Mouse (Mus musculus) liver, embryonic 11.5 days (tissue): Measurements from ENCODE around the gene Cuedc1. TPM values are rescaled to one million over a fixed set of nuclear protein-coding genes. Genes with fewer than 3 reads are reported as not detected.

Source experiments
- ATAC-seq: fragments of 200-750 bp; cut with Nextera tagmentation; replicated peaks from 2 replicates; pipeline ENCODE4 v1.8.0; 2017; ENCODE audit warnings: moderate number of reproducible peaks, mild to moderate bottlenecking, moderate TSS enrichment, moderate library complexity; ENCODE audit not compliant: low FRiP score
- DNase-seq: peaks from one replicate; pipeline ENCODE4 v3.0.0-alpha.2; 2017; ENCODE audit warnings: low spot score
- H3K27ac ChIP-seq: fragments of 300-500 bp; sonication (generic); 2 replicates; pipeline ENCODE4 v1.5.1; 2014; ENCODE audit warnings: mild to moderate bottlenecking, low read depth, low read length, control low read depth
- H3K27me3 ChIP-seq: fragments of 300-500 bp; sonication (generic); replicated peaks from 2 replicates; pipeline ENCODE4 v1.6.1; 2014; ENCODE audit warnings: low read length, mixed read lengths; ENCODE audit not compliant: control insufficient read depth, insufficient read depth
- H3K36me3 ChIP-seq: fragments of 300-500 bp; sonication (generic); 2 replicates; pipeline ENCODE4 v1.6.1; 2014; ENCODE audit warnings: mild to moderate bottlenecking, low read length, moderate library complexity, mixed read lengths; ENCODE audit not compliant: control insufficient read depth, insufficient read depth
- H3K4me1 ChIP-seq: fragments of 300-500 bp; sonication (generic); replicated peaks from 2 replicates; pipeline ENCODE4 v1.6.1; 2014; ENCODE audit warnings: low read length, mixed read lengths; ENCODE audit not compliant: control insufficient read depth, insufficient read depth
- H3K4me2 ChIP-seq: fragments of 300-500 bp; sonication (generic); 2 replicates; pipeline ENCODE4 v1.6.1; 2014; ENCODE audit warnings: mild to moderate bottlenecking, control low read depth, moderate library complexity
- H3K4me3 ChIP-seq: fragments of 300-500 bp; sonication (generic); 2 replicates; pipeline ENCODE4 v1.5.1; 2014; ENCODE audit warnings: low read depth, low read length, control low read depth
- H3K9ac ChIP-seq: fragments of 300-500 bp; sonication (generic); 2 replicates; pipeline ENCODE4 v1.6.1; 2014; ENCODE audit warnings: low read depth, low read length, control low read depth
- H3K9me3 ChIP-seq: fragments of 300-500 bp; sonication (generic); 2 replicates; pipeline ENCODE4 v1.6.1; 2016; ENCODE audit warnings: low read length, inconsistent platforms, mixed read lengths; ENCODE audit not compliant: control insufficient read depth
- WGBS: fragments of 180-500 bp; shearing (Covaris S2); extraction: QIAGEN DNeasy Blood & Tissue Kit; methylation state at CpG from one replicate; pipeline ENCODE4 v1.1.7; 2014; 5-methylcytosine and 5-hydroxymethylcytosine counted together
- polyA plus RNA-seq: library from polyadenylated mRNA; unstranded; fragments of >200 nt; fragmentation: Nextera tagmentation; extraction: Ambion mirVana; gene quantifications from 2 replicates; pipeline ENCODE4 v1.2.1, GENCODE M21; 2014

Cuedc1 gene
- polyA plus RNA-seq, 1 experiment from 2014 or later, result 6.9 TPM

DNA sequence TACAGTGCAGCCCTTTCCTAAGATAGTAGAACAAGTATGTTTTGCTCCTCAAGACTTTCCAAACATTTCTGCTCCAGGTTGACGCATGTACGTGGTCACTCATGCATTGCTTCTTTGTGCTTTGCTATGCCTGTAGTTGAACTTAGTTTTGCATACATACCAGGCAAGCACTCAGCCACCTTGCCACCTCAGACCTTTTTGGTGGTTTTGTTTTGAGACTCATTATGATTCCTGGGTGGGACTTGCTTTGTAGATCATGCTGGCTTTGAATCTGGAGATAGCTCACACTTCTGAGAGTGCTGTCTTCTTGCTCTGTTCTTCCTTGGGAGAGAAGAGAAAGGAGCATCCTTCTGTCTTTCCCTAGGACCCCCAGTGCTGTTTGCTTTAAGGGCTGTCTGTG lies 109.8 kb downstream of the Cuedc1 start:
- H3K36me3 ChIP-seq, result peaks cover 16% of the 10 kb centered on the region; the same call in 1 of the 2 replicates

DNA sequence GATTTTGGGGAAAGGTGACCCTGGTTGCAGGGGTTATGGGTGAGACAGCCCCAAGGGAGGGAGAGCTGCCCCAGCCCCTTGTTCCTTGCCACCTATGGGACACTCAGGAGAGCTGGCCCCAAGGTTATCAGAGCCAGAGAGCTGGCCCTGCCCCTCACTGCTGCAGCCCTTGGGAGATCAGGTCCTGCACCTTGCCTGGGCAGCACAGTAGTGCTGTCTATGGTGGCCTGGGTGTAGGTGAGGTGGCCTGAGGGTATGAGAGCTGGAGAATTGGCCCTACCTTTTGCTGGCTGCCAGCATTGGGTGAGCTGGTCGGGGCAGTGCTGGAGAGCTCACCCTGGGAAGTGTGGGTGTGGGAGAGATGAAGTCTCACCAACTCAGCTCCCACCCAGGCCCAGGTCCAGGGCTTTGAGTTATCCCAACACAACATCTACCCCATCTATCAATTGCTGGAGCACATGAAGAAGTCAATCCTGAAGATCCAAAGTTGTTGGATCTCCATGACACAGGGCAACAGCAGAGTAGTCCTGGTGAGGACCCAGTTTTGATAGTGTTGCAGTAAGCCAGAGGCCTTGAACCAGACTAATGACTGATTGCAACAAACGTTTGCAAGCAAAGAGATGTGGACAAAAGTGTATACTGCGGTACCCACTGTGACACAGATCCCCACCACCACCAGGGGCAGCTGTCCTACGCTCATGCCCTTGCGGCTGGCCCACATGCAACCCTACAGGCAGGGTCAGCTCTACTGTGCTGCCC lies 114.1 kb downstream of the Cuedc1 start:
- H3K9ac ChIP-seq, result no peak overlapping the region
- 0 out of 2 replicates have a peak, but pooled peaks cover 2% of the 10 kb centered on the region for H3K27me3 ChIP-seq
- H3K36me3 ChIP-seq, result peaks cover 15% of the 10 kb centered on the region; the same call in 1 of the 2 replicates
- 81% methylated on average over 5 of the region's 5 CpGs for WGBS
- no peak overlapping the region for H3K4me3 ChIP-seq
- H3K4me1 ChIP-seq, result 0 out of 2 replicates have a peak, but pooled peaks cover 3% of the 10 kb centered on the region
- ATAC-seq (no peak; the same call in 1 of the 2 replicates), DNase-seq (no peak)
- H3K9me3 ChIP-seq, result no peaks in the 10 kb centered on the region
- no peak overlapping the region for H3K4me2 ChIP-seq
- no peak overlapping the region for H3K27ac ChIP-seq

More for the DNA sequence above, 109.8 kb downstream of the Cuedc1 start:
- Histone ChIP-seq H3K9ac (no peak overlapping the region), H3K27me3 (no peaks in the 10 kb centered on the region), H3K27ac (no peak overlapping the region), H3K9me3 (no peaks in the 10 kb centered on the region), H3K4me1 (peaks cover 10% of the 10 kb centered on the region; the same call in 1 of the 2 replicates), H3K4me3 (no peak overlapping the region), H3K4me2 (no peak overlapping the region)
- WGBS, result 92% methylated on average over 2 of the region's 2 CpGs
- no peak for ATAC-seq
- DNase-seq, result no peak

DNA sequence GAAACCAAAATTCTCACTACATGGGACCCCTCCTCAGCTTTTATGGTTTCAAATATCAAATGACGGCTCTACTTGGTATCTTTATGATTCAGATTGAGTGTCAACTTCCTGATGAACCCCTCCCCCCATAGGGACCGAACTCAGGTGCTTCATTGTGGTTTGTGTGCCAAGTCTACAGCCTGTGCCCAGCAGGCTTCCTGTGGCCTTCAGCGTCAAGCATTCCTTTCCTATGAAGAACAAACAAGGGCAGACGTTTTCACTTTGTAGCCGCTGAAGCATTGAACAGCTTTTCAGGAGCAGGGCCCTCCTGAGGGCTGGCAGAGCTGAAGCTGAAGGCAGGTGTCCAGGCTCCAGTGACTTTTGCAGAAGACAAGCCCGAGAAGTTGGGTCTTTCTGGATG lies 115.9 kb downstream of the Cuedc1 start:
- Histone ChIP-seq H3K9me3 (no peaks in the 10 kb centered on the region), H3K27ac (no peak overlapping the region), H3K36me3 (peaks cover 13% of the 10 kb centered on the region; the same call in 1 of the 2 replicates), H3K4me1 (no peaks in the 10 kb centered on the region), H3K27me3 (0 out of 2 replicates have a peak, but pooled peaks cover 2% of the 10 kb centered on the region), H3K4me3 (no peak overlapping the region), H3K4me2 (no peak overlapping the region), H3K9ac (no peak overlapping the region)
- ATAC-seq (no peak), DNase-seq (no peak)
- WGBS, result 53% methylated on average over 6 of the region's 6 CpGs

DNA sequence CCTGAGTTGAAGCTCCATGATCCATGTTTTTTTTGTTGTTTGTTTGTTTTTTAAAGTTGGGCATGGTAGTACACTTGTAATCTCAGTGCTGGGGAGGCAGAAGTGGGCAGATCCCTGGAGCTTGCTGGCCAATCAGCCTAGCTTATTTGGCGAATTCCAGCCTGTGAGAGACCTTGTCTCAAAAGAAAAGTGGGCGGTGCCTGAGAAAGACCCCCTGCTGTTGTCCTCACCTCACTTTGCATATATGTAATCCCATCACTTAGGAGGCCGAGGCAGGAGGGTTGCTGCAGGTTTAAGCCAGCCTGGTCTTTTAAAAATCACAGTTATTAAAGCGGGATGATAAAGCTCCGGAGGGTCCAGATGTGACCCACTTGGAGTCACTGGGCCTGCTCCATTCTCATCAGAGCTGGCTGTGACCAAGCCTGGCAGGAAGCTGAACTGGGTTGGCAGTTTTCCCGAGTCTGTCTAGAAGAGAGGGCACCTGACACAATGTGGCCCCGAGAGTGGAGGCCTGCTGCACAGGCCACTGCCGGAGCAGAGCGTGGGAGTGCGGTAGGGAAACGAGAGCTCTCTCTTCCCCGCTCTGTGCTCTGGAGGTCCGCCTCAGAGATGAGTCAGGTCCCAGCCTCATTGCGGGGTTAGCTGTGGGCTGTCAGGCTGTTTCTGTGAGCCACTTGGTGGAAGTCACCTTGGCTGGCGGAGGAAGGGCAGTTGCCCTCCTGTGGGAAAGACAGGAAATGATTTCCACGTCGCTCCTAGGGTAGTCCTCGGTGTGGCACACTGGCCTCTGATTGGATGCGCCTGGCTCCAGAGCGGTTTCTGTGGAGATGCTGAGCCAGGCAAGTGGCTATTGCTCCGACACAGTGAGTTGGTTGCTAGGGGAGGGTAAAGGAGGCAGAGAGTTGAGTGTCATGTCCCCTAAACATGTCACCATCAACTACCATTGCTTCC lies 117.3 kb downstream of the Cuedc1 start:
- ATAC-seq, result no peak
- no peak overlapping the region for H3K4me3 ChIP-seq
- H3K36me3 ChIP-seq, result peaks cover 10% of the 10 kb centered on the region; the same call in 1 of the 2 replicates
- WGBS, result 58% methylated on average over 21 of the region's 21 CpGs
- H3K4me1 ChIP-seq, result no peaks in the 10 kb centered on the region
- no peak overlapping the region for H3K27ac ChIP-seq
- no peak overlapping the region for H3K4me2 ChIP-seq
- H3K9ac ChIP-seq, result no peak overlapping the region
- DNase-seq, result no peak
- H3K9me3 ChIP-seq, result no peaks in the 10 kb centered on the region
- 0 out of 2 replicates have a peak, but pooled peaks cover 2% of the 10 kb centered on the region for H3K27me3 ChIP-seq

DNA sequence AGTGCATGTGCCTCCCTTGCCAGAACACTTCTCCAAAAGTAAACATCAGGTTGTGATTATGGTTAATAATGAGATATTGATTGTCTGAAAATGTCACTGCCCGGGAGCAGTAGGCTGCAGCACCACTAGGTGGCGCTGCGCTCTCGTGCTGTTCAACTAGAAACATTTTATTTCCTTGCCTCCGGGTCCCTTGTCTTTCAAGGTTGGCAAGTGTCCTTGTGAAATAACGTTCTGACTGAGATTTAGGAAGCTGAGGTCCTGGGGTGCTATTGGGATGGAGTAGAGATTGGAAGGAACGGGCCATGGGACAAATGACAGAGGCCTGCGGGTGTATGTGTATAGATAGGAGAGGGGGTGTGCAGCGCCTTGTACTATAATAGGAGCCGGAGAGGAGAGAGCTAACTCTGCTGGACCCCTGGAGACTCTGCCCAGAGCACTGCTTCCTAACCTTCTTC lies 118.4 kb downstream of the Cuedc1 start:
- Histone ChIP-seq H3K4me2 (no peak overlapping the region; the same call in 1 of the 2 replicates), H3K36me3 (peaks cover 4% of the 10 kb centered on the region; the same call in 1 of the 2 replicates)

DNA sequence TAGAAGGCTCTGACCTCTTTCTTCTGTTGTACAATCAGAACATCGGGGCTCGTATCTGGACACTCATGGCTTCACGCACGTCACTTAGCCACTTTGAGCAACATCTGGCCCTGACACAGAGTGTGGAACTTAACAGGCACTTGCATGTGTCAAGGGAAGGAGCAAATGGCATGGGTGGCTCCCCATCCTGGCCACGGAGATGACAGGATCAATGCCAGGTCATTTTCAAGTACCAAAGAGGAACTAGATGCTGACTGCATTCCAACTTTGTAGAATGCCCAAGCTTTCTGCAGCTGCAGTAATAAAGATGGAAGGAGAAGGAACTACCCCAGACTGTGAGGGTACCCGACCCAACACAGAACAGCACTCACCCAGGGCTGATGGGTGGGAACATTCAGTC lies 120.3 kb downstream of the Cuedc1 start:
- DNase-seq (no peak), ATAC-seq (no peak)
- Histone ChIP-seq H3K4me2 (no peak overlapping the region), H3K9me3 (no peaks in the 10 kb centered on the region), H3K27me3 (0 out of 2 replicates have a peak, but pooled peaks cover 2% of the 10 kb centered on the region), H3K27ac (no peak overlapping the region), H3K4me3 (no peak overlapping the region), H3K36me3 (no peaks in the 10 kb centered on the region), H3K9ac (no peak overlapping the region), H3K4me1 (no peaks in the 10 kb centered on the region)
- WGBS, result 70% methylated on average over 6 of the region's 6 CpGs

More for the DNA sequence above, 118.4 kb downstream of the Cuedc1 start:
- Histone ChIP-seq H3K4me3 (no peak overlapping the region), H3K27me3 (0 out of 2 replicates have a peak, but pooled peaks cover 2% of the 10 kb centered on the region), H3K9me3 (no peaks in the 10 kb centered on the region), H3K4me1 (no peaks in the 10 kb centered on the region), H3K27ac (no peak overlapping the region), H3K9ac (no peak overlapping the region)
- 24% methylated on average over 10 of the region's 10 CpGs for WGBS
- DNase-seq (peak; percentile 59), ATAC-seq (no peak)

DNA sequence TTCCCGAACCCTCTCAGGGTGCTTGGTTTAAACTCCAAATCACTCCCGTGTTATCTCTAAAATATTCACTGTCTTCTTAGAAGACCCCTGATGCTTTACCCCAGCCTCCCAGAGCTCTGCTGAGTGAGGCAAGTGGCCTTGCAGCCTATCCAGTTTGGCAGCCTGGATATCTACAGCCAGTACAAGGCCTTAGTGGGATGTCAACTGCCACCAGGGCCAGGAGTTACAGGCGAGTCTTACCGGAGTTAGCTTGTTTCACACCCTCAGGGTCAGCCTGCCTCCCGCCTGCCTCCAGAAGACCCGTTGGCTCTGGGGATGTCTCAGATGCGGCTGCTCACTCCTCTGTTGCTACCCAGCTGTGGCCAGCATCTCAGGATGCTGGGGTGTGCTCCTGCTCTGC lies 120.7 kb downstream of the Cuedc1 start:
- Histone ChIP-seq H3K27ac (no peak overlapping the region), H3K9ac (no peak overlapping the region), H3K4me2 (no peak overlapping the region), H3K27me3 (0 out of 2 replicates have a peak, but pooled peaks cover 2% of the 10 kb centered on the region), H3K9me3 (no peaks in the 10 kb centered on the region), H3K4me1 (no peaks in the 10 kb centered on the region), H3K4me3 (no peak overlapping the region), H3K36me3 (no peaks in the 10 kb centered on the region)
- ATAC-seq (no peak), DNase-seq (no peak)
- 59% methylated on average over 7 of the region's 7 CpGs for WGBS

DNA sequence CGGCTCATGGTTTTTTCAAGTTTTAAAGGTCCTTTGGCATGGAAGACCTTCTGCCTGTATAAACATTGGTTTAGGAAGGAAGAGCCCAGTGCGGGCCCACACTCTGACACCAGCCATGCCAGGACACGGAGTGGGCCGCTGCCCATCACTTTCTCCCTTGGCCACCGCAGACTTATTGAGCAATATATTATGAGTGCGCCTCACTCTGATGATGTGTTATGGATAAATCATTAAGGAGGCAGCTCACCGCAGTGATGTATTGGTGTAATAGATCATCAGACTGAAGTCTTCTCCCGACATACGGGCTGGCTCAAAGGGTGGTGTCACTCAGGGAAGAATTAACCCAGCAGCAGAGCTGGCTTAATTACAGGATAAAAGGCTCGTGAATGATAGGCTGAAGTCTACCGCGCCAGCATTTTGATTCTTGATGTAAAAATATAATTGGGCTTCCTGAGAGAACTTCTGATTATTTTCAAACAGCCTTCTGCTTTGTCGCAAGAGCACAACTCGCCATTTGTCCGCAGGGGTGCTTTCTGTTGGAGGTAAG lies 124.1 kb downstream of the Cuedc1 start:
- 88% methylated on average over 15 of the region's 15 CpGs for WGBS
- ATAC-seq, result no peak
- Histone ChIP-seq H3K27ac (no peak overlapping the region), H3K4me2 (no peak overlapping the region), H3K4me1 (no peaks in the 10 kb centered on the region), H3K9me3 (no peaks in the 10 kb centered on the region), H3K27me3 (no peaks in the 10 kb centered on the region), H3K4me3 (no peak overlapping the region), H3K9ac (no peak overlapping the region), H3K36me3 (no peaks in the 10 kb centered on the region)
- DNase-seq, result no peak
